Mouse (Mus musculus) brain, adult 10 weeks (tissue): ENCODE data around the gene Cd68. TPM values are rescaled to one million over a fixed set of nuclear protein-coding genes. Genes with fewer than 3 reads are reported as not detected.

ENCODE experiments used
- polyA plus RNA-seq: library from polyadenylated mRNA; stranded (reverse); fragments of 350-450 nt; fragmentation: Illumina TruSeq; extraction: RNeasy Lipid Tissue Mini Kit (QIAGEN cat#74804); gene quantifications from one replicate; pipeline ENCODE4 v1.2.3, GENCODE M21; 2015; ENCODE audit warnings: low read depth, low replicate concordance

The Cd68 gene
- polyA plus RNA-seq: 18.2 TPM

GRCm38 (mm10) chr11:69665961-69666664 is at the start of gene Cd68:
Gene Cd68, minus strand, starts transcription at chr11:69666153.

GRCm38 (mm10) chr11:69695361-69696181 is 29.6 kb upstream of the Cd68 start, which contains the start of the genes Tnfsf12 and Tnfsfm13:
Gene Tnfsf12, minus strand, starts transcription at chr11:69695849.
Gene Tnfsfm13, minus strand, starts transcription at chr11:69696098.

GRCm38 (mm10) chr11:69685526-69686148 is 19.7 kb upstream of the Cd68 start, which contains the start of gene Tnfsf13:
Gene Tnfsf13, minus strand, starts transcription at chr11:69685784.

GRCm38 (mm10) chr11:69681314-69682208 is 15.6 kb upstream of the Cd68 start, which contains the start of gene Senp3:
Gene Senp3, minus strand, starts transcription at chr11:69682084.

GRCm38 (mm10) chr11:69672211-69672706 is 6.3 kb upstream of the Cd68 start, which contains the start of gene Eif4a1:
Gene Eif4a1, minus strand, starts transcription at chr11:69672423.

GRCm38 (mm10) chr11:69662213-69662966 is 3.6 kb downstream of the Cd68 start, which contains the start of gene Mpdu1:
Gene Mpdu1, minus strand, starts transcription at chr11:69662642.

GRCm38 (mm10) chr11:69655264-69656064 is 10.5 kb downstream of the Cd68 start, which contains the start of gene Sox15:
Gene Sox15, plus strand, starts transcription at chr11:69655314.

GRCm38 (mm10) chr11:69632284-69633089 is 33.5 kb downstream of the Cd68 start, which contains the start of gene Fxr2:
Gene Fxr2, plus strand, starts transcription at chr11:69632990.

GRCm38 (mm10) chr11:69621571-69622268 is 44.2 kb downstream of the Cd68 start, which contains the start of gene Sat2:
Gene Sat2, plus strand, starts transcription at chr11:69622024.

GRCm38 (mm10) chr11:69617805-69618204 is 48.1 kb downstream of the Cd68 start, which contains the start of gene Shbg:
Gene Shbg, minus strand, starts transcription at chr11:69617905.

Other genes with a start within 250 kb of the Cd68 start
- gene Dnah2, start 117.0 kb downstream of the Cd68 start, polyA plus RNA-seq: 1.4 TPM
- gene Efnb3, start 105.9 kb downstream of the Cd68 start, polyA plus RNA-seq: 78.5 TPM
- gene Wrap53, start 85.9 kb downstream of the Cd68 start, polyA plus RNA-seq: 12.1 TPM
- gene Trp53, start 85.8 kb downstream of the Cd68 start, polyA plus RNA-seq: 21.0 TPM
- 372 TPM for gene Atp1b2, start 60.2 kb downstream of the Cd68 start, polyA plus RNA-seq
- gene Shbg, start 48.2 kb downstream of the Cd68 start, polyA plus RNA-seq: not detected
- 20.6 TPM for gene Sat2, start 44.1 kb downstream of the Cd68 start, polyA plus RNA-seq
- gene Fxr2, start 33.2 kb downstream of the Cd68 start, polyA plus RNA-seq: 92.2 TPM
- not detected for gene Sox15, start 10.8 kb downstream of the Cd68 start, polyA plus RNA-seq
- gene Mpdu1, start 3.5 kb downstream of the Cd68 start, polyA plus RNA-seq: 97.8 TPM
- 435 TPM for gene Eif4a1, start 6.3 kb upstream of the Cd68 start, polyA plus RNA-seq
- gene Senp3, start 15.9 kb upstream of the Cd68 start, polyA plus RNA-seq: 110 TPM
- gene Tnfsf13, start 19.6 kb upstream of the Cd68 start, polyA plus RNA-seq: 4.0 TPM
- gene Tnfsf12, start 29.7 kb upstream of the Cd68 start, polyA plus RNA-seq: 14.5 TPM
- 2.1 TPM for gene Tnfsfm13, start 29.9 kb upstream of the Cd68 start, polyA plus RNA-seq
- 26.2 TPM for gene Polr2a, start 92.5 kb upstream of the Cd68 start, polyA plus RNA-seq
- not detected for gene Slc35g3, start 95.8 kb upstream of the Cd68 start, polyA plus RNA-seq
- gene Zbtb4, start 99.8 kb upstream of the Cd68 start, polyA plus RNA-seq: 61.8 TPM
- 0.61 TPM for gene Chrnb1, start 129.8 kb upstream of the Cd68 start, polyA plus RNA-seq
- 16.9 TPM for gene Fgf11, start 135.7 kb upstream of the Cd68 start, polyA plus RNA-seq
- gene Tmem102, start 139.5 kb upstream of the Cd68 start, polyA plus RNA-seq: not detected
- gene Gm39566, start 149.1 kb upstream of the Cd68 start, polyA plus RNA-seq: not detected
- gene Spem2, start 152.3 kb upstream of the Cd68 start, polyA plus RNA-seq: not detected
- gene Spem1, start 156.0 kb upstream of the Cd68 start, polyA plus RNA-seq: not detected
- gene Nlgn2, start 171.6 kb upstream of the Cd68 start, polyA plus RNA-seq: 101 TPM
- gene Tmem256, start 172.4 kb upstream of the Cd68 start, polyA plus RNA-seq: 280 TPM
- 18.8 TPM for gene Plscr3, start 180.2 kb upstream of the Cd68 start, polyA plus RNA-seq
- not detected for gene Tnk1, start 192.6 kb upstream of the Cd68 start, polyA plus RNA-seq
- not detected for gene Tmem95, start 211.9 kb upstream of the Cd68 start, polyA plus RNA-seq
- gene Kctd11, start 215.3 kb upstream of the Cd68 start, polyA plus RNA-seq: 1.7 TPM
- gene Acap1, start 229.4 kb upstream of the Cd68 start, polyA plus RNA-seq: not detected
- gene 2810408A11Rik, start 234.8 kb upstream of the Cd68 start, polyA plus RNA-seq: 0.33 TPM
- gene Neurl4, start 234.9 kb upstream of the Cd68 start, polyA plus RNA-seq: 63.2 TPM
- gene Gps2, start 247.7 kb upstream of the Cd68 start, polyA plus RNA-seq: 35.4 TPM